ENCODE assay signal across 33 mouse cellular contexts in genomic region chr17:23604394-23604793, GRCm38 (mm10). TPM values are rescaled to one million over a fixed set of nuclear protein-coding genes. Genes with fewer than 3 reads are reported as not detected.
DNase-seq lines count a peak whose midpoint lies in the region; ATAC-seq and TF ChIP-seq lines count a peak whose summit lies in the region.
"Had no signal": no experiment of that assay in that cellular context is flagged by ENCODE, and none has a peak within 500 bp of the region (broad histone marks: within the 10 kb centered on the region; RNA-seq: fewer than 3 reads in every experiment).

No protein-coding gene starts in this region.

- H3K27me3 ChIP-seq in heart, postnatal 0 days (ENCODE audit: control insufficient read depth, insufficient read depth, low read length), result no peaks in the 10 kb centered on the region
- H3K27me3 ChIP-seq in liver, postnatal 0 days (ENCODE audit: insufficient read depth, low read length), result no peaks in the 10 kb centered on the region
- H3K27me3 ChIP-seq in liver, embryonic 12.5 days (replicated peaks), result no peaks in the 10 kb centered on the region
- H3K27me3 ChIP-seq in small intestine, adult 2 months (ENCODE audit: control insufficient read depth, insufficient read depth, low read length), result no peaks in the 10 kb centered on the region
- H3K27me3 ChIP-seq: heart, embryonic 15.5 days; hindbrain, embryonic 15.5 days; intestine, embryonic 15.5 days; neural tube, embryonic 12.5 days had no signal

- no peak overlapping the region for H3K4me3 ChIP-seq in heart, postnatal 0 days (ENCODE audit: low read depth, low read length)
- no peak overlapping the region for H3K4me3 ChIP-seq in liver, postnatal 0 days (ENCODE audit: low read depth, low read length)
- H3K4me3 ChIP-seq in liver, embryonic 12.5 days, result no peak overlapping the region
- no peak overlapping the region for H3K4me3 ChIP-seq in small intestine, adult 2 months (ENCODE audit: low read depth, low read length)
- H3K4me3 ChIP-seq: embryonic facial prominence, embryonic 10.5 days; heart, embryonic 15.5 days; hindbrain, embryonic 15.5 days; intestine, embryonic 15.5 days; neural tube, embryonic 12.5 days had no signal

- peak; percentile 19; the same call in 1 of the 2 replicates for TF ChIP-seq CTCF in heart, postnatal 0 days (IDR thresholded peaks at IDR 0.05; ENCODE audit: low read depth)
- peak; percentile 11; the same call in 1 of the 2 replicates for TF ChIP-seq CTCF in liver, postnatal 0 days (IDR thresholded peaks at IDR 0.05; ENCODE audit: low read depth)
- TF ChIP-seq CTCF in small intestine, adult 2 months (IDR thresholded peaks at IDR 0.05; ENCODE audit: extremely low read depth, insufficient read length, insufficient replicate concordance, low read depth, low read length), result 0 out of 2 replicates have a peak, but pooled peaks have one; percentile 15

- H3K9ac ChIP-seq in heart, postnatal 0 days (replicated peaks; ENCODE audit: low read depth, low read length), result no peak overlapping the region
- H3K9ac ChIP-seq in liver, postnatal 0 days (replicated peaks), result no peak overlapping the region
- H3K9ac ChIP-seq in liver, embryonic 12.5 days, result no peak overlapping the region
- H3K9ac ChIP-seq: forebrain, postnatal 0 days; heart, embryonic 15.5 days; hindbrain, embryonic 15.5 days; intestine, embryonic 15.5 days; lung, embryonic 14.5 days; neural tube, embryonic 12.5 days had no signal

- H3K4me2 ChIP-seq in heart, postnatal 0 days (ENCODE audit: low read depth, low read length), result no peak overlapping the region
- no peak overlapping the region for H3K4me2 ChIP-seq in liver, postnatal 0 days (ENCODE audit: low read depth, low read length)
- no peak overlapping the region for H3K4me2 ChIP-seq in liver, embryonic 12.5 days
- H3K4me2 ChIP-seq: heart, embryonic 15.5 days; hindbrain, embryonic 15.5 days; intestine, embryonic 15.5 days; lung, embryonic 14.5 days; neural tube, embryonic 12.5 days had no signal

- no peak for TF ChIP-seq POLR2A in small intestine, adult 2 months (IDR thresholded peaks at IDR 0.05; ENCODE audit: low read depth, low read length)

- no peaks in the 10 kb centered on the region for H3K36me3 ChIP-seq in heart, postnatal 0 days (replicated peaks; ENCODE audit: control insufficient read depth, insufficient read depth, low read length)
- H3K36me3 ChIP-seq in liver, postnatal 0 days (replicated peaks; ENCODE audit: insufficient read depth, low read length), result no peaks in the 10 kb centered on the region
- H3K36me3 ChIP-seq in liver, embryonic 12.5 days, result no peaks in the 10 kb centered on the region
- no peaks in the 10 kb centered on the region for H3K36me3 ChIP-seq in small intestine, adult 2 months (ENCODE audit: control insufficient read depth, insufficient read depth, low read length)
- H3K36me3 ChIP-seq: embryonic facial prominence, embryonic 10.5 days; heart, embryonic 15.5 days; hindbrain, embryonic 15.5 days; intestine, embryonic 15.5 days; neural tube, embryonic 12.5 days had no signal

- peaks cover 5% of the 10 kb centered on the region; the same call in 1 of the 2 replicates for H3K4me1 ChIP-seq in heart, postnatal 0 days (ENCODE audit: control insufficient read depth, insufficient read depth)
- no peaks in the 10 kb centered on the region for H3K4me1 ChIP-seq in liver, postnatal 0 days (ENCODE audit: insufficient read depth)
- H3K4me1 ChIP-seq in liver, embryonic 12.5 days, result peaks cover 10% of the 10 kb centered on the region
- peaks cover 2% of the 10 kb centered on the region; the same call in 1 of the 2 replicates for H3K4me1 ChIP-seq in small intestine, adult 2 months (ENCODE audit: control insufficient read depth, insufficient read depth, insufficient read length, low read length)

- no peak for TF ChIP-seq EP300 in heart, postnatal 0 days (IDR thresholded peaks at IDR 0.05; ENCODE audit: low read depth)
- no peak for TF ChIP-seq EP300 in liver, postnatal 0 days (IDR thresholded peaks at IDR 0.05; ENCODE audit: low read depth)

- ATAC-seq in heart, postnatal 0 days (ENCODE audit: insufficient read depth, low read depth), result no peak
- ATAC-seq in liver, postnatal 0 days, result no peak
- no peak for ATAC-seq in liver, embryonic 12.5 days
- ATAC-seq: forebrain, postnatal 0 days; intestine, embryonic 15.5 days had no signal

- 67% methylated on average over 7 of the region's 7 CpGs for WGBS in heart, postnatal 0 days
- WGBS in liver, postnatal 0 days (ENCODE audit: insufficient replicate concordance), result 68% methylated on average over 7 of the region's 7 CpGs
- whole genome bisulfite sequencing in liver, embryonic 12.5 days (ENCODE audit: insufficient replicate concordance), result 57% methylated on average over 7 of the region's 7 CpGs
- 73% methylated on average over 7 of the region's 7 CpGs for WGBS in small intestine, adult 2 months

- no peak for DNase-seq in heart, postnatal 0 days (ENCODE audit: low spot score)
- DNase-seq in heart, adult 9 months (ENCODE audit: low spot score in 2 of 2), result no peak
- no peak for DNase-seq in liver, postnatal 0 days
- DNase-seq in ES-CJ7 (ENCODE audit: low read depth, low spot score), result peak; percentile 85
- no peak for DNase-seq in gastrocnemius, adult 18-20 months (ENCODE audit: low spot score)
- DNase-seq in adrenal gland, adult (ENCODE audit: inconsistent age in 2 of 2, low spot score in 1 of 2), result no peak
- DNase-seq: adrenal gland, adult 8-10 months; B cell, adult 2 months; cerebellum, adult 2 months; cerebellum, postnatal 36 days; forebrain, postnatal 0 days; gastrocnemius, postnatal 25 days; heart, adult 18-20 months; heart, postnatal 4 days; kidney, postnatal 36 days; lung, embryonic 14.5 days; lung, postnatal 4 days; midbrain, embryonic 14.5 days; right cerebral cortex, postnatal 25 days; thymus, postnatal 4 days had no signal

- no peaks in the 10 kb centered on the region for H3K9me3 ChIP-seq in heart, postnatal 0 days (replicated peaks; ENCODE audit: control insufficient read depth, low read length)
- no peaks in the 10 kb centered on the region for H3K9me3 ChIP-seq in liver, postnatal 0 days (ENCODE audit: low read length)
- H3K9me3 ChIP-seq in liver, embryonic 12.5 days (replicated peaks), result no peaks in the 10 kb centered on the region
- H3K9me3 ChIP-seq: embryonic facial prominence, embryonic 10.5 days; heart, embryonic 15.5 days; hindbrain, embryonic 15.5 days; intestine, embryonic 15.5 days; neural tube, embryonic 12.5 days had no signal

- no peak overlapping the region for H3K27ac ChIP-seq in heart, postnatal 0 days (ENCODE audit: low read depth)
- no peak overlapping the region for H3K27ac ChIP-seq in liver, postnatal 0 days (ENCODE audit: low read depth)
- no peak overlapping the region for H3K27ac ChIP-seq in liver, embryonic 12.5 days
- no peak overlapping the region for H3K27ac ChIP-seq in small intestine, adult 2 months (ENCODE audit: insufficient read depth, low read depth, low read length)
- H3K27ac ChIP-seq: embryonic facial prominence, embryonic 10.5 days; heart, embryonic 15.5 days; hindbrain, embryonic 15.5 days; intestine, embryonic 15.5 days; neural tube, embryonic 12.5 days had no signal

RNA-seq across cellular contexts. Expression of gene Zscan10, which starts 3.7 kb away (rescaled TPM):
- total RNA-seq in heart, postnatal 0 days (2014; rRNA removed; ENCODE audit: low replicate concordance), result not detected in 2 replicates
- polyA plus RNA-seq in heart, postnatal 0 days (2015; fragmentation: Nextera tagmentation; extraction: Ambion mirVana), result not detected in 2 replicates
- polyA plus RNA-seq in liver, postnatal 0 days (2015; fragmentation: Nextera tagmentation; extraction: Ambion mirVana), result not detected in 2 replicates
- polyA plus RNA-seq in liver, embryonic 12.5 days (2016; fragmentation: Nextera tagmentation; extraction: Ambion mirVana), result not detected in 2 replicates
- not detected in 2 replicates for polyA plus RNA-seq in small intestine, adult 2 months (2012; rRNA removed)
- not detected for total RNA-seq in gastrocnemius, adult 18-20 months (2021)
- total RNA-seq: adrenal gland, adult 8-10 months; CH12.LX; forebrain, postnatal 0 days; gastrocnemius, postnatal 25 days; heart, adult 18-20 months; heart, postnatal 4 days; left cerebral cortex, adult 8-10 months; liver, adult 2 months; megakaryocyte-erythroid progenitor cell, adult 5-6 weeks had no signal
- polyA plus RNA-seq: heart, embryonic 15.5 days; liver, adult 2 months; midbrain, embryonic 14.5 days; stomach, embryonic 14.5 days had no signal

RNA-seq across cellular contexts. Expression of gene Zfp13, which starts 5.1 kb away (rescaled TPM):
- 17.9 and 18.5 TPM in 2 replicates for total RNA-seq in heart, postnatal 0 days (2014; rRNA removed; ENCODE audit: low replicate concordance)
- polyA plus RNA-seq in heart, postnatal 0 days (2015; fragmentation: Nextera tagmentation; extraction: Ambion mirVana), result 5.3 and 6.4 TPM in 2 replicates
- polyA plus RNA-seq in liver, postnatal 0 days (2015; fragmentation: Nextera tagmentation; extraction: Ambion mirVana), result 1.1 and 1.4 TPM in 2 replicates
- 2.8 and 2.9 TPM in 2 replicates for polyA plus RNA-seq in liver, embryonic 12.5 days (2016; fragmentation: Nextera tagmentation; extraction: Ambion mirVana)
- 5.4 and 6.8 TPM in 2 replicates for polyA plus RNA-seq in small intestine, adult 2 months (2012; rRNA removed)
- 1 to 10 TPM; 2.5 to 2.9 TPM for total RNA-seq in gastrocnemius, adult 18-20 months (2021)
- total RNA-seq: megakaryocyte-erythroid progenitor cell, adult 5-6 weeks had no signal

RNA-seq across cellular contexts. Expression of gene Zfp213, which starts 40.4 kb away (rescaled TPM):
- 12.6 and 21.4 TPM in 2 replicates for total RNA-seq in heart, postnatal 0 days (2014; rRNA removed; ENCODE audit: low replicate concordance)
- polyA plus RNA-seq in heart, postnatal 0 days (2015; fragmentation: Nextera tagmentation; extraction: Ambion mirVana), result 9.6 and 9.8 TPM in 2 replicates
- polyA plus RNA-seq in liver, postnatal 0 days (2015; fragmentation: Nextera tagmentation; extraction: Ambion mirVana), result 5.2 and 5.5 TPM in 2 replicates
- 8.3 and 9.1 TPM in 2 replicates for polyA plus RNA-seq in liver, embryonic 12.5 days (2016; fragmentation: Nextera tagmentation; extraction: Ambion mirVana)
- polyA plus RNA-seq in small intestine, adult 2 months (2012; rRNA removed), result 6.4 and 7.8 TPM in 2 replicates
- total RNA-seq in gastrocnemius, adult 18-20 months (2021), result 1 to 10 TPM; 2.1 to 2.8 TPM

RNA-seq across cellular contexts. Expression of gene Mmp25, which starts 40.7 kb away (rescaled TPM):
- 0.19 and 0.88 TPM in 2 replicates for total RNA-seq in heart, postnatal 0 days (2014; rRNA removed; ENCODE audit: low replicate concordance)
- 0.15 and 0.25 TPM in 2 replicates for polyA plus RNA-seq in heart, postnatal 0 days (2015; fragmentation: Nextera tagmentation; extraction: Ambion mirVana)
- polyA plus RNA-seq in liver, postnatal 0 days (2015; fragmentation: Nextera tagmentation; extraction: Ambion mirVana), result 0.49 and 0.67 TPM in 2 replicates
- polyA plus RNA-seq in liver, embryonic 12.5 days (2016; fragmentation: Nextera tagmentation; extraction: Ambion mirVana), result 0.20 and 0.28 TPM in 2 replicates
- polyA plus RNA-seq in small intestine, adult 2 months (2012; rRNA removed), result 1.5 and 1.6 TPM in 2 replicates
- under 1 TPM in 1 of 2 experiments, not detected in 1; 0.07 TPM for total RNA-seq in gastrocnemius, adult 18-20 months (2021)
- total RNA-seq: CH12.LX; gastrocnemius, postnatal 25 days; megakaryocyte-erythroid progenitor cell, adult 5-6 weeks had no signal

RNA-seq across cellular contexts. Expression of gene Bicdl2, which starts 55.9 kb away (rescaled TPM):
- total RNA-seq in heart, postnatal 0 days (2014; rRNA removed; ENCODE audit: low replicate concordance), result not detected in 2 replicates
- 0.05 and 0.10 TPM in 2 replicates for polyA plus RNA-seq in heart, postnatal 0 days (2015; fragmentation: Nextera tagmentation; extraction: Ambion mirVana)
- 0.05 and 0.31 TPM in 2 replicates for polyA plus RNA-seq in liver, postnatal 0 days (2015; fragmentation: Nextera tagmentation; extraction: Ambion mirVana)
- polyA plus RNA-seq in liver, embryonic 12.5 days (2016; fragmentation: Nextera tagmentation; extraction: Ambion mirVana), result not detected in 2 replicates
- 5.2 and 6.0 TPM in 2 replicates for polyA plus RNA-seq in small intestine, adult 2 months (2012; rRNA removed)
- not detected for total RNA-seq in gastrocnemius, adult 18-20 months (2021)
- total RNA-seq: adrenal gland, adult 8-10 months; CH12.LX; gastrocnemius, postnatal 25 days; heart, adult 18-20 months; layer of hippocampus, postnatal 14 days; left cerebral cortex, adult 8-10 months; megakaryocyte-erythroid progenitor cell, adult 5-6 weeks had no signal
- polyA plus RNA-seq: cerebellum, adult 2 months; hindbrain, embryonic 15.5 days; liver, adult 2 months had no signal
